Mouse (Mus musculus): ENCODE data around the gene Gmppb.

Gmppb gene

DNA sequence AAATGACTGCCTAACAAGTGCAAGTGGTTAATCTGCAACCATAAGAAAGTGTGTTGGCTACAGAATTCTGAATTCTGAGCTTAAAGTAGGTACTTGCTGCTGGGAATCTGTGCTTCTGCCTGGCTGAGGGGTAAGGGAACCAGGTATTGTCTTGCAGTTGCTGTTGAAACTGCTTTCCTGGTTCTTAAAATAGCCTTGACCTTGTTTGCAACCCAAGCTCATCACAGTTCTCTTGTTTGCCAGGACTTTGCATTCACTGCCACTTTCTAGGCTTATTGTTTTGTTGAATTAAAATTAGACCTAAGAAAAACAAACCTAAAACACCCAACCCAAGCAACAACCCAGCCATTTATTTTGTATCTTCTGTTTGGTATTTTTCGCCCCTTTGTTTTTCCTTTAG, 28.3 kb upstream of the Gmppb start:
- Histone ChIP-seq H3K4me1 (replicated peaks; ENCODE audit: low read depth, low read length) (peaks cover 22% of the 10 kb centered on the region), H3K4me3 (replicated peaks; ENCODE audit: low read length) (no peak overlapping the region), H3K27me3 (ENCODE audit: insufficient read depth, low read length) (no peaks in the 10 kb centered on the region), H3K9me3 (ENCODE audit: low read length) (no peaks in the 10 kb centered on the region), H3K36me3 (ENCODE audit: insufficient read depth, low read length) (peaks cover 35% of the 10 kb centered on the region)
- no peak for TF ChIP-seq NANOG (IDR thresholded peaks at IDR 0.05; ENCODE audit: borderline replicate concordance, low read length)
- no peak for TF ChIP-seq CTCF (conservative IDR thresholded peaks at IDR 0.05; ENCODE audit: low read length)
- no peak for TF ChIP-seq POU5F1 (IDR thresholded peaks at IDR 0.05; ENCODE audit: borderline replicate concordance, low read length)

DNA sequence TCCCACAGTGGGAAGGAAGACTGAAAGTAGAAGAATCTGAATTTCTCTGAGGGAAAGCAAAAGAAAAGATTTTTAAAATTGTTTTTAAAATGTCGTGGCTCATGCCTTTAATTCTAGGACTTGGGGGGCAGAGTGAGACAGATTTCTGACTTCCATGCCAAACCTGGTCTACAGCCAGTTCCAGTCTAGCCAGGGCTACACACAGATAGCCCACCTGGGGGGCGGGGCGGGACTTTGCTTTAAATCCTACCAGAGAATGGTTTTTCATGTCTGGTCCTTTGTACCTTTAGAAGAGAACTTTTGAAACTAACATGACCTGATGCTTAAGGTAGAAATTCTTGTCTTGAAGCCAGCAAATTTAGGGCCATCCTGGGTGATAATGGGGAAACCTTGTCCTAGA, 25.8 kb upstream of the Gmppb start:
- TF ChIP-seq CTCF (conservative IDR thresholded peaks at IDR 0.05; ENCODE audit: low read length) (no peak), NANOG (IDR thresholded peaks at IDR 0.05; ENCODE audit: borderline replicate concordance, low read length) (no peak), POU5F1 (IDR thresholded peaks at IDR 0.05; ENCODE audit: borderline replicate concordance, low read length) (no peak)
- Histone ChIP-seq H3K27me3 (ENCODE audit: insufficient read depth, low read length) (no peaks in the 10 kb centered on the region), H3K4me3 (replicated peaks; ENCODE audit: low read length) (no peak overlapping the region), H3K4me1 (replicated peaks; ENCODE audit: low read depth, low read length) (peaks cover 22% of the 10 kb centered on the region), H3K9me3 (ENCODE audit: low read length) (no peaks in the 10 kb centered on the region), H3K36me3 (ENCODE audit: insufficient read depth, low read length) (peaks cover 39% of the 10 kb centered on the region)

DNA sequence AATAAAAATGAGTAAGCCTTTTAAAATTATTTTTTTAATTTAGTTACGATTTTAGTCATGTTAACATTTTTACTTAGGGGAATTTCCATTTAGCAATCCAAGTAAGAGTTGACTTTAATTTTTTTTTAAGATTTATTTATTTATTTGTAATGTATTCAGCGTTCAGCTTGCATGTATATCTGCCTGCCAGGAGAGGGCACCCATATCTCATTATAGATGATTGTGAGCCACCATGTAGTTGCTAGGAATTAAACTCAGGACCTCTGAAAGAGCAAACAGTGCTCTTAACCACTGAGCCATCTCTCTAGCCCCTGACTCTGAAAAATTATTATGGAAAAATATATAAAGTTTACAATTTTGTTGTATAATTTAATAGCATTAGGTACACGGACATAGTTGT, 22.5 kb upstream of the Gmppb start:
- no peak overlapping the region for H3K4me3 ChIP-seq (replicated peaks; ENCODE audit: low read length)
- no peaks in the 10 kb centered on the region for H3K9me3 ChIP-seq (ENCODE audit: low read length)
- H3K27me3 ChIP-seq (ENCODE audit: insufficient read depth, low read length), result no peaks in the 10 kb centered on the region
- H3K36me3 ChIP-seq (ENCODE audit: insufficient read depth, low read length), result peaks cover 54% of the 10 kb centered on the region
- no peak for TF ChIP-seq NANOG (IDR thresholded peaks at IDR 0.05; ENCODE audit: borderline replicate concordance, low read length)
- no peak for TF ChIP-seq CTCF (conservative IDR thresholded peaks at IDR 0.05; ENCODE audit: low read length)
- TF ChIP-seq POU5F1 (IDR thresholded peaks at IDR 0.05; ENCODE audit: borderline replicate concordance, low read length), result no peak
- peaks cover 36% of the 10 kb centered on the region for H3K4me1 ChIP-seq (replicated peaks; ENCODE audit: low read depth, low read length)

DNA sequence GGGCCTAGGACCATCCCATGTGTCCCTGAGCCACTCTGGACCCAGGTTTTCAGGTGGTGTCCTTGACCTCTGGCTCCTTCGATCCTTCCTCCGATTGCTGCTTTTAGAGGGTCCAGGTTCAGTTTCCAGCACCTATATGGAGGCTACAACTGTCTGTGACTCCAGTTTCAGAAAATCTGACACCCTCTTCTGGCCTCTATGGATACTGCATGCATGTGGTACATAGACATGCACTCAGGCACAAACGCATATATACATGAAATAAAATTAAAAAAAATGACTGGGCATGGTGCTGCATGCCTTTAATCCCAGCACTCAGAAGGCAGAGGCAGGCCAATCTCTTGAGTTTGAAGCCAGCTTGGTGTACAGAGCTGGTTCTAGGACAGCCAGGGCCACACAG, 21.2 kb upstream of the Gmppb start:
- TF ChIP-seq POU5F1 (IDR thresholded peaks at IDR 0.05; ENCODE audit: borderline replicate concordance, low read length) (no peak), CTCF (conservative IDR thresholded peaks at IDR 0.05; ENCODE audit: low read length) (peak; percentile 31; the same call in 1 of the 2 replicates)
- H3K27me3 ChIP-seq (ENCODE audit: insufficient read depth, low read length), result no peaks in the 10 kb centered on the region
- peaks cover 60% of the 10 kb centered on the region for H3K36me3 ChIP-seq (ENCODE audit: insufficient read depth, low read length)
- peaks cover 45% of the 10 kb centered on the region for H3K4me1 ChIP-seq (replicated peaks; ENCODE audit: low read depth, low read length)
- no peak overlapping the region for H3K4me3 ChIP-seq (replicated peaks; ENCODE audit: low read length)
- H3K9me3 ChIP-seq (ENCODE audit: low read length), result no peaks in the 10 kb centered on the region

DNA sequence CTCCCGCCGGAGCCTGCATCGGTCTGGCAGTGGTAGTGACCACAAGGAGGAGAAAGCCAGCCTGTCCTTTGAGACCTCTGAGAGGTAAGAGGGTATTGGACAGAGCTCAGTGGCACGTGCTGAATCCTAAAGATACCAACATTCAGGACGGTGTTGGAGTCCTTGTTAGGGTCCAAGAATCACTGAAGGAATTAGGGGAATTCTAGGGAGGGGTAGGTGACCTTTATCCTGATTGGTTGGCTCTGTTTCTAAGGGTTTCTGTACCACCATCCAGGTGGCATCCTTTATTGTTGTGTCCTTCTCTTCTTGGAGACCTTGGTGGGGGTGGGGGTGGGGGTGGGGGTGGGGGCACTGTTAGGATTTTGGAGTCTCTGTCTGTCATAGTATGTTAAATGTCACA, 16.9 kb upstream of the Gmppb start:
- no peaks in the 10 kb centered on the region for H3K27me3 ChIP-seq (ENCODE audit: insufficient read depth, low read length)
- H3K9me3 ChIP-seq (ENCODE audit: low read length), result no peaks in the 10 kb centered on the region
- TF ChIP-seq POU5F1 (IDR thresholded peaks at IDR 0.05; ENCODE audit: borderline replicate concordance, low read length), result no peak
- TF ChIP-seq CTCF (conservative IDR thresholded peaks at IDR 0.05; ENCODE audit: low read length), result no peak
- TF ChIP-seq NANOG (IDR thresholded peaks at IDR 0.05; ENCODE audit: borderline replicate concordance, low read length), result no peak
- peaks cover 56% of the 10 kb centered on the region for H3K4me1 ChIP-seq (replicated peaks; ENCODE audit: low read depth, low read length)
- 0 out of 2 replicates have a peak overlapping the region, but pooled peaks have one; percentile 26 for H3K4me3 ChIP-seq (replicated peaks; ENCODE audit: low read length)
- peaks cover 57% of the 10 kb centered on the region for H3K36me3 ChIP-seq (ENCODE audit: insufficient read depth, low read length)

DNA sequence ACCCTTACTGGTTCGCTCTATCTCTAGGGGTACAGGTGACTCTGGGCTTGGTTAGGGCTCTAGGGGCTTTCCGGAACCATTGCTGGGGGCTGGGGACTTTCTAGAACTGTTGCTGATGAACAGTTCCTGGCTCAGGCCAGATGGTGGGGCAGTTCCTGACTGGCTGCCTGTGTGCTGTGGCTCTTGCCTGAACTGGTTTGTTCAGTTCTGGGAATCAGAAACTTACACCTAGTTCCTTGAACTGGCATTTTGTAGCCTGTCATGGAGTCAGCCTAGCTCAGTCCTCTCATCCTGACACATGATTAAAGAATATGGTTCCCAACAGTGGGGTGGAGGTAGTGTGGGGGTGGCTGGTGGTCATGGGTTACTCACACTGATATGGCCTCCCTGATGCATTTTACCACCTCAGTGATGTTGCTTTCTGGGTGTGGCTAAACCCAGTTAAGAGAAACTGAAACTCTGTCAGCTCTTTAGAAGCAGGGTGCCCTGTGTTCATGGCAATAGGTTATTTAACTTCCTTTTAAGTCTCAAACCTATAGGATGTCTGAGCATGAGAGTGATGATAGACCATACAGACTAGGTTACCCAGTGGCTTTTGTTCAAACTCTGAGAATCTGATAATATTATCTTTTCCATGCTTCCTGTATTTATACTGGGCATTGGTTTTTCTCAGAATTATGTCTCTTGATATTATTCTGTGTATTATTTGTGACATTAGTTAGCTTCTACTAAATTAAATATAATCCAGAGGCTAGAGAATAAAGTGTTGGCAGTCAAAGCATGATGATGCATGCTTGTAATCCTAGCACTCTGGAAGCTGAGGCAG, 13.5 kb upstream of the Gmppb start:
- Histone ChIP-seq H3K36me3 (ENCODE audit: insufficient read depth, low read length) (peaks cover 61% of the 10 kb centered on the region), H3K4me1 (replicated peaks; ENCODE audit: low read depth, low read length) (peaks cover 42% of the 10 kb centered on the region), H3K27me3 (ENCODE audit: insufficient read depth, low read length) (no peaks in the 10 kb centered on the region), H3K9me3 (ENCODE audit: low read length) (no peaks in the 10 kb centered on the region), H3K4me3 (replicated peaks; ENCODE audit: low read length) (no peak overlapping the region)
- TF ChIP-seq CTCF (conservative IDR thresholded peaks at IDR 0.05; ENCODE audit: low read length) (no peak), NANOG (IDR thresholded peaks at IDR 0.05; ENCODE audit: borderline replicate concordance, low read length) (no peak), POU5F1 (IDR thresholded peaks at IDR 0.05; ENCODE audit: borderline replicate concordance, low read length) (no peak)

DNA sequence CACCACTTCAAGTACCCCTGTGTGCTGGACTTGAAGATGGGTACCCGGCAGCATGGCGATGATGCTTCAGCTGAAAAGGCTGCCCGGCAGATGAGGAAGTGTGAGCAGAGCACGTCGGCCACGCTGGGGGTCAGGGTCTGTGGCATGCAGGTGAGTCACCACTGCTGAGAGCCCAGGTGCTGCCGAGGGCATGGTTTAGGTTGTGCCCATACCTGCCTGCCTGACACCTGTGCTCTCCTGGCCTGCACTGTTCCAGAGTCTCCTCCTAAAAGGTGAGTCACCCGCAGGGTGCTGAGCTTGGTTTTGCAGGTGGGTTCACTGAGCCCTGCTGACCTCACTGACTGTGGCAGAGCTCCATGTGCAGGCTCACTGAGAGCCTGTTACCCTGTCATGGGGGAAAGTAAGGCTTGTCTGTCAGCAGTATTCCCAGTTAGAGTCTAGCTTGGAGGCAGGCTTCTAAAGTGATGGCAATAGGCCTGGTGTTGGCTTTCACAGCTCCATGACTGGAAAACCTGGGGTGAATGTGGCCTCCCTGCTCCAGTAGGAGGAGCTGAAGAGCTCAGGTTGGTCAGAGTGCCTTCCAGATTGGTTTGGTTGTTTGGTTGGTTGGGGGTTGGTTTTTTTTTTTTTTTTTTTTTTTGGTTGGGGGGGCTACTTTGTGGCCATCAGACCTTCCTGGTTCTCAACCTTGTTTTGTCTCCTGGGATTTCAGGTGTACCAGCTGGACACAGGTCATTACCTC, 4.1 kb upstream of the Gmppb start:
- Histone ChIP-seq H3K4me1 (replicated peaks; ENCODE audit: low read depth, low read length) (peaks cover 47% of the 10 kb centered on the region), H3K4me3 (replicated peaks; ENCODE audit: low read length) (no peak overlapping the region), H3K9me3 (ENCODE audit: low read length) (no peaks in the 10 kb centered on the region), H3K27me3 (ENCODE audit: insufficient read depth, low read length) (no peaks in the 10 kb centered on the region), H3K36me3 (ENCODE audit: insufficient read depth, low read length) (peaks cover 67% of the 10 kb centered on the region)
- TF ChIP-seq POU5F1 (IDR thresholded peaks at IDR 0.05; ENCODE audit: borderline replicate concordance, low read length) (no peak), CTCF (conservative IDR thresholded peaks at IDR 0.05; ENCODE audit: low read length) (peak; percentile 56)

DNA sequence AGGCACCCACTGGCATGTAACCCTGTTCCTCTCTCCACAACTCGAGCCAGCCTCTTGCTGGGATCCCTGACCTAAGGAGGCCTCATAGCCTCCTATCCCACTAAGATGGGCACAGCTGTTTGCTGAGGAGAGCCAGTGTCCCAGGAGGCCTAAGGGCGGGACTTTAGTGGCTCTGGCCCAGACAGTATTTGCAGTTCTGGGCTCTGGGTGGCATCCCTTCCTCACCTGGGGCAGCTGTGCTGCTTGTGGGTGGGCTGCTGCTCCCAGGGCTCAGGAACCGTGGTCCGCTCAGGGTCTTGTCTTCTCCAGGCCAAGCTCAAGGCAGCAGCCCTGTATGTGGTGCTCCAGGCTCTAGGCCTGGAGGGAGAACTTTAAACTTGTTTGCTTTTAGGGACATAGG, 2.5 kb upstream of the Gmppb start:
- Histone ChIP-seq H3K27me3 (ENCODE audit: insufficient read depth, low read length) (no peaks in the 10 kb centered on the region), H3K4me1 (replicated peaks; ENCODE audit: low read depth, low read length) (peaks cover 64% of the 10 kb centered on the region), H3K36me3 (ENCODE audit: insufficient read depth, low read length) (peaks cover 72% of the 10 kb centered on the region), H3K4me3 (replicated peaks; ENCODE audit: low read length) (no peak overlapping the region), H3K9me3 (ENCODE audit: low read length) (no peaks in the 10 kb centered on the region)
- no peak for TF ChIP-seq POU5F1 (IDR thresholded peaks at IDR 0.05; ENCODE audit: borderline replicate concordance, low read length)
